Mouse (Mus musculus): ENCODE results near the gene Rdh1.
"Not testable (repeated sequence)": the region's sequence is repeated elsewhere in the genome, so short reads cannot be mapped to it uniquely, and the experiment has no call there.

The Rdh1 gene

GRCm38 (mm10) chr10:127750136-127750777 is 9.3 kb upstream of the Rdh1 start:
- peak in 1 of 2 experiments; percentile 50 for DNase-seq

- peak; percentile 66 to 70 for DNase-seq
These were observed 8.0 kb upstream of the Rdh1 start, which contains the start of gene Gpr182 for GRCm38 (mm10) chr10:127751548-127751947. TSS of gene Gpr182 (minus strand) at chr10:127751732.

- DNase-seq, result peak; percentile 72 to 80
These were observed 4.9 kb upstream of the Rdh1 start for GRCm38 (mm10) chr10:127754566-127755166.

- peak in 1 of 2 experiments; percentile 43 for DNase-seq
These were observed 4.3 kb upstream of the Rdh1 start for GRCm38 (mm10) chr10:127755246-127755645.

- DNase-seq, result peak in 1 of 2 experiments; percentile 36
These were observed 3.6 kb upstream of the Rdh1 start for GRCm38 (mm10) chr10:127755770-127756468.

- not testable (repeated sequence) for DNase-seq
These were observed 3.4 kb downstream of the Rdh1 start for GRCm38 (mm10) chr10:127762926-127763325.

GRCm38 (mm10) chr10:127763914-127764680 is 4.6 kb downstream of the Rdh1 start:
- peak; percentile 70 to 85 for DNase-seq

GRCm38 (mm10) chr10:127766564-127766963 is 7.0 kb downstream of the Rdh1 start:
- DNase-seq, result no peak

- DNase-seq, result no peak
These were observed 16.5 kb downstream of the Rdh1 start, which contains the start of gene Rdh9 for GRCm38 (mm10) chr10:127776011-127776410. TSS of gene Rdh9 (plus strand) at chr10:127776386.

GRCm38 (mm10) chr10:127782321-127782720 is 22.8 kb downstream of the Rdh1 start:
- DNase-seq, result not testable (repeated sequence)

- DNase-seq, result peak in 1 of 2 experiments; percentile 36
These were observed 25.9 kb downstream of the Rdh1 start for GRCm38 (mm10) chr10:127785411-127785810.

GRCm38 (mm10) chr10:127799295-127799694 is 39.8 kb downstream of the Rdh1 start:
- DNase-seq, result peak; percentile 63 to 86

- DNase-seq, result peak; percentile 71 to 74
These were observed 41.4 kb downstream of the Rdh1 start, which contains the start of gene Rdh16 for GRCm38 (mm10) chr10:127800891-127801290. TSS of gene Rdh16 (plus strand) at chr10:127801152.

- DNase-seq, result peak; percentile 33 to 42
These were observed 42.1 kb downstream of the Rdh1 start for GRCm38 (mm10) chr10:127801612-127802011.

GRCm38 (mm10) chr10:127802236-127802635 is 42.7 kb downstream of the Rdh1 start:
- DNase-seq, result no peak

- peak; percentile 70 to 73 for DNase-seq
These were observed 44.9 kb downstream of the Rdh1 start for GRCm38 (mm10) chr10:127804416-127804815.

- DNase-seq, result peak; percentile 30 to 61
These were observed 56.4 kb downstream of the Rdh1 start for GRCm38 (mm10) chr10:127815888-127816287.

GRCm38 (mm10) chr10:127817268-127817910 is 57.9 kb downstream of the Rdh1 start:
- DNase-seq, result peak in 1 of 2 experiments; percentile 56

All from kidney, postnatal 36 days (tissue).